Mouse (Mus musculus): ENCODE results near the gene Cast. TPM values are rescaled to one million over a fixed set of nuclear protein-coding genes. Genes with fewer than 3 reads are reported as not detected.

Gene Cast
- polyA plus RNA-seq, 1 experiment from 2014 or later = 54.0 TPM

Other genes with a start within 250 kb of the Cast start
- 11.2 and 13.4 TPM in 2 replicates for gene Erap1, start 169.2 kb downstream of the Cast start, polyA plus RNA-seq (2014; fragmentation: Nextera tagmentation; extraction: Ambion mirVana)